Mouse (Mus musculus): ENCODE data around the gene Mapk1.
A peak's percentile ranks its signal among the peaks of the same experiment; 100 is the strongest.

Gene Mapk1

GRCm38 (mm10) chr16:17015853-17016230 is 32.7 kb downstream of the Mapk1 start:
- no peak for DNase-seq (ENCODE audit: inconsistent ontology term)

- no peak for DNase-seq (ENCODE audit: inconsistent ontology term)
Observed at GRCm38 (mm10) chr16:17018071-17018470, 34.9 kb downstream of the Mapk1 start.

- DNase-seq (ENCODE audit: inconsistent ontology term) = peak; percentile 80
Observed at GRCm38 (mm10) chr16:17024469-17025148, 41.4 kb downstream of the Mapk1 start.

GRCm38 (mm10) chr16:17029971-17030695 is 47.0 kb downstream of the Mapk1 start:
- no peak for DNase-seq (ENCODE audit: inconsistent ontology term)

GRCm38 (mm10) chr16:17033754-17034153 is 50.6 kb downstream of the Mapk1 start:
- DNase-seq (ENCODE audit: inconsistent ontology term) = no peak

- no peak for DNase-seq (ENCODE audit: inconsistent ontology term)
Observed at GRCm38 (mm10) chr16:17040716-17041115, 57.5 kb downstream of the Mapk1 start.

GRCm38 (mm10) chr16:17041417-17041816 is 58.2 kb downstream of the Mapk1 start:
- DNase-seq (ENCODE audit: inconsistent ontology term) = no peak

GRCm38 (mm10) chr16:17044320-17044719 is 61.1 kb downstream of the Mapk1 start:
- no peak for DNase-seq (ENCODE audit: inconsistent ontology term)

GRCm38 (mm10) chr16:17045287-17045686 is 62.1 kb downstream of the Mapk1 start:
- DNase-seq (ENCODE audit: inconsistent ontology term) = no peak

GRCm38 (mm10) chr16:17049886-17050285 is 66.7 kb downstream of the Mapk1 start:
- DNase-seq (ENCODE audit: inconsistent ontology term) = no peak

- DNase-seq (ENCODE audit: inconsistent ontology term) = no peak
Observed at GRCm38 (mm10) chr16:17052087-17052486, 68.9 kb downstream of the Mapk1 start.

- DNase-seq (ENCODE audit: inconsistent ontology term) = no peak
Observed at GRCm38 (mm10) chr16:17053903-17054302, 70.7 kb downstream of the Mapk1 start.

GRCm38 (mm10) chr16:17055584-17055983 is 72.4 kb downstream of the Mapk1 start:
- no peak for DNase-seq (ENCODE audit: inconsistent ontology term)

- DNase-seq (ENCODE audit: inconsistent ontology term) = no peak
Observed at GRCm38 (mm10) chr16:17062338-17062737, 79.2 kb downstream of the Mapk1 start.

GRCm38 (mm10) chr16:17067552-17067951 is 84.4 kb downstream of the Mapk1 start:
- DNase-seq (ENCODE audit: inconsistent ontology term) = peak; percentile 32

GRCm38 (mm10) chr16:17069511-17070443 is 86.6 kb downstream of the Mapk1 start, which contains the start of gene Ypel1:
Gene Ypel1 (plus strand): TSS chr16:17069696.
- DNase-seq (ENCODE audit: inconsistent ontology term) = peak; percentile 91

GRCm38 (mm10) chr16:17070716-17071115 is 87.5 kb downstream of the Mapk1 start:
- DNase-seq (ENCODE audit: inconsistent ontology term) = no peak

- no peak for DNase-seq (ENCODE audit: inconsistent ontology term)
Observed at GRCm38 (mm10) chr16:17073000-17073399, 89.8 kb downstream of the Mapk1 start.

GRCm38 (mm10) chr16:17076301-17076700 is 93.1 kb downstream of the Mapk1 start:
- no peak for DNase-seq (ENCODE audit: inconsistent ontology term)

GRCm38 (mm10) chr16:17076869-17077268 is 93.7 kb downstream of the Mapk1 start:
- DNase-seq (ENCODE audit: inconsistent ontology term) = no peak

- DNase-seq (ENCODE audit: inconsistent ontology term) = no peak
Observed at GRCm38 (mm10) chr16:17078101-17078500, 94.9 kb downstream of the Mapk1 start.
